Mouse (Mus musculus) layer of hippocampus, adult 11-12 months (tissue): Measurements from ENCODE around the gene Wdr61.

Source experiments
- DNase-seq: peaks from one replicate; pipeline ENCODE4 v3.0.0; 2022; ENCODE audit warnings: low spot score

Gene Wdr61

GRCm38 (mm10) chr9:54733921-54734638 lies at the start of gene Wdr61:
Gene Wdr61, minus strand, starts transcription at chr9:54734519.
- DNase-seq: peak; percentile 98

GRCm38 (mm10) chr9:54784003-54784402 lies 49.7 kb upstream of the Wdr61 start:
- no peak for DNase-seq

DNA sequence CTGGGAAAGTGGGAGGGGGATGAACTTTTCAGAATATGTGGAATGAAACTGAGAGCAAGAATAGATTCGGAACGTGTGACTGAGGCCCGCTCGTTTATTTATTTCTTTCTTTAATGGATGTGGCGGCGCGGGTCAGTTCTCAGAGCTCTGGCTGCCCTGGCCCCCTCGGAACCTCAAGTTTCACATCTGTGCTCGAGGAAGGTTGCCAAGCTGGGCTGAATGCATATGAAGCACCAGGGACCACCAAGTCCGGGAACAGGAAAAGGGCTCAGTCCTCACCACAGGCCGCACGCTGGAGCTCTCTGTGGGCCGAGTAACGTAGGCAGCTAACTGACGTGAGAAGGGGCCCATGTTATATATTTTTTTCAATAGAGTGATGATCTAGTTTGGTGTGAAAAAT lies 48.2 kb upstream of the Wdr61 start:
- no peak for DNase-seq

- DNase-seq: no peak
Observed at GRCm38 (mm10) chr9:54779280-54779679, 45.0 kb upstream of the Wdr61 start.

DNA sequence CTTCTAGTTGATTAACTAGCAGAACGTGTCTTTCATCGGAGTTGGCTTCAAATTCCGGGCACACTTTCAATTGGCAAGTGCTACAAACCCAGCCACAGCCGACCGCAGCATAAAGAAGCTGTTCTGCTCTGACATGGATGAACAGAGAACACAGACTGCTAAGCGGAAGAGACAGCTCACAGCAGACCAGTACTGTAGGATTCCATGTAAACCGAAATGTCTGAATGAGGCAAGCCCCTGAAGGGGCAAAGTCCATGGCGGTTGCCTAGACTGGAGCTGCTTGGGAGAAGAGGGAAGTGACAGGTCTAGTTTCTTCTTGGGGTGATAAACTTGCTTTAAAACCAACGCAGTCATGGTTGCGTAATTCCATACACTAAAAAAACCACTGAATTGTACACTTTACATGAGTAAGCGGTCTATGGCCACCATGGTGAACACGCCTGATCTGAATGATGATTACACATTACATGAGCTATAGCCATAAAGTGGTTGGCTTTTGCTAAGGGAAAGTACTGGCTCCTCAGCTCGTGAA lies 42.2 kb upstream of the Wdr61 start:
- peak; percentile 8 for DNase-seq

- DNase-seq: no peak
Observed at GRCm38 (mm10) chr9:54770140-54770780, 35.9 kb upstream of the Wdr61 start.

GRCm38 (mm10) chr9:54765336-54766085 lies 31.2 kb upstream of the Wdr61 start:
- no peak for DNase-seq

GRCm38 (mm10) chr9:54764561-54765217 lies 30.4 kb upstream of the Wdr61 start, which contains the start of gene Crabp1:
Gene Crabp1, plus strand, starts transcription at chr9:54764748.
- DNase-seq: no peak

- no peak for DNase-seq
Observed at GRCm38 (mm10) chr9:54764091-54764490, 29.8 kb upstream of the Wdr61 start.

GRCm38 (mm10) chr9:54759592-54759991 lies 25.3 kb upstream of the Wdr61 start:
- DNase-seq: no peak

- DNase-seq: no peak
Observed at GRCm38 (mm10) chr9:54752944-54753295, 18.6 kb upstream of the Wdr61 start.

DNA sequence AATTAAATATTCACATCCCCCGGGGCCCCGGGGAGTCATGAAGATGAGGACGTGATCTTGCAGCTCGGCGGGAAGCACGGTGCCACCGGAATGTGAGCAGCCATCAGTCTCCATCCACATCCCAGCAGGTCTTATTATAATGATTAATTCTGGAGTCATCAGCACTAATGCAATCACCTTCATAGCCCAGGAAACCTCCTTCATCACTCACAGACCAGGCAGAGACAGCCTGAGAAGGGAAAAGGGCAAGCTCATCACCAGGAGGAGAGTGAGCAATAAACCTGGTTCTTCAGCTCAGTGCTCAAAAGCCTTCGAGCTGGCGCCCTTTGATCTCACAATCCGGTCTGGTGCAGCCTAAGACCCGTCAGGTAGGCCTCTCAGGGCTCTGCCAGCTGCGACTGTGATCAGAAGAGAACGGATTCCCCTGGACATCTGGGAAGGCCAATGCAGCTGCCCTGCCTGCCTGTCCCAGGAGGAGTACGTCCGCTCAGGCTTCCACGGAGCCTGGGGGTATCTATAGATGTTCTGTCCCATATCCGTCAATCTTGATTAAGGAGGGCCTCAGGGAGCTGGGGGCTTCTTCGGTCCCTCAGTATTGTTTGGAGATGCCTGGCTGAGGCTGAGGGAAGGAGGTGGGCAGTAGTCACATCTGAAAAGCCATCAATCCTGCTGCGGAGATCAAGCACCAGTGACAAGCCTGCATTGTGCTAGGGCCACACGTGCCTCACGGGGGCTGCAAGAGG lies 18.1 kb upstream of the Wdr61 start:
- no peak for DNase-seq

GRCm38 (mm10) chr9:54751684-54752083 lies 17.4 kb upstream of the Wdr61 start:
- DNase-seq: no peak

DNA sequence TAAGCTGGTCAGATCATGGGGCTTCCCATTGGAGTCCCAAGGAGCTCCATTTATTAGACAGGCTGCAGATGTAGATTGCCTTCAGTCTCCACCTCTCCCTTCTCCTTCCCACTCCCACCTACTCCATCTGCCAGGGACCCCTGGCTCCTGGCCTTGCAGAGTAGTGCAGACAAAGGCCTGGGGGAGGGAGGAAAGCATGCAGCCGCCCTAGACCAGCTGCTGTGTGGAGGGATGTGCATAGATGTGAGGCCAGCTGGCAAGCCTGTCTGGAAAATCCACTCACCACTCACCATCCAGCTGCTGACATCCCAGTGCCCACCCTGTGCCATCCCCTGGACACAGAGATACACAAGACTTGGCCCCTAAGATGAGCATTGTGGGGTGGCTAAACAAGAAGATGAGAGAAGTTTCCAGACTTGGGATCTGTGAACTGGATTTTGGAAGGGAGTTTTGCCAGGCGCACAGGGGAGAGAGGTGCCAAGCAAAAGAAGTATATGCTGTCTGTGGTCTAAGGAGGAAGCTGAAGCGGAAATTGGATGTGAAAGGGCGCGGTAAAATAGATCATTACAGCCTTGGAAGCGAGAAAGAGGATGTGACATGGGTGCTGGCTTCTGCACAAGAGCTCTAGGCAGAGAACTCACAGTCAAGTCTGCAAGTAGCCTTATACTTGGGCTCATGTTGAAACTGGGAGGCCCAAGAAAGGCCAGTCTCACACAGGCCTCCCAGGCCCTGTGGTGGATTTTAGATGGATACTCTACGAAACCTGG lies 16.1 kb upstream of the Wdr61 start:
- DNase-seq: no peak

GRCm38 (mm10) chr9:54745740-54746370 lies 11.5 kb upstream of the Wdr61 start:
- DNase-seq: no peak

- DNase-seq: no peak
Observed at GRCm38 (mm10) chr9:54743891-54744290, 9.6 kb upstream of the Wdr61 start.

- DNase-seq: peak; percentile 64
Observed at GRCm38 (mm10) chr9:54738376-54738775, 4.1 kb upstream of the Wdr61 start.

- peak; percentile 51 for DNase-seq
Observed at GRCm38 (mm10) chr9:54736284-54736701, 2.0 kb upstream of the Wdr61 start.

DNA sequence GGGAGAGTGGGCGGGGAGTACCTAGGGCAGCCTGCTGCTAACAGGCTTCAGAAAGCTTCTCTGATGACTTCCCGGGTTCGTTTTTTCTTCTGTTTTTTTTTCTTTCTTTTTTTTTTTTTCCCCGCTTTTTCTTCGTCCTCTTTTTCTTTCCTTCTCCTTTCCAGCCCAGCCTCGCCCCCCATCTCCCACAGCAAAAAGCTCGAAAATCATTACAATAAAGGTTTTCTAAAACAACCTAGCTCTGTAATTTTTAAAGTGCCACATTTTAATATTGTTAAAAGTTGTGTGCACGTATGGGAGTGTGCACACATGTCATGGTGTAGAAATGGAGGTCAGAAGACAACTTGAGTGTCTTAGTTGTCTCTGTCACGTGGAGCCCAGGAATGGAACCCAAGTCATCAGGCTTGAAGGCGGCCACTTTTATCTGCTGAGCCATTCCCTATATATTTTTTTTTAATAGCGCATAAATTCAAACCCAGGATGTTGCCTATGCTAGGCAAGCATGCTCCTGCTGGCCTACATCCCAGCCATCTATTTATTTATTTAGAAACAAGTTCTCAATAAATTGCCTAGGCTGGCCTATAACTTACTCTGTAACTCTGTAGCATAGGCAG lies 427 bp upstream of the Wdr61 start:
- DNase-seq: no peak

GRCm38 (mm10) chr9:54732122-54732521 lies 2.2 kb downstream of the Wdr61 start:
- no peak for DNase-seq
